Mouse (Mus musculus): ENCODE data around the gene Ptges2.

Ptges2 gene

DNA sequence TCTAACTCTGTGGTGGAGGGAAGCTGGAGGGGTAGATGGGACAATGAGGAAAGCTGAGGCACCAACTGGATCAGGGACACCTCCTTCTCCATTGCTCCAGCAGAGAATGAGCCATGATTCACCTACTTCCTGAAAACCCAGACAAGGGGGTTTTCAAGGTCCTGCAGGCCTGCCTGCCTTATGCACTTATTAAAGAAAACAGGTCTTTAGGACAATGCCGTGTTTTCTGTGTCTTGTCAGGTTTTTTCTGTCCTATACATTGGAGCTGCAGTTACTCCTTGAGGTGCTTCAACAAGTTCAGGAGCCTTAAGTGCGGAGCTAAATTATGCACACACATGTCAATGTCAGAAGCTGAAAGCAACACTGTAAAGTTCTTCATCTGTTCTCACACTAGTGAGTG is 45.9 kb downstream of the Ptges2 start:
- DNase-seq = no peak

- DNase-seq = no peak
Measured at GRCm38 (mm10) chr2:32445535-32445934, 49.8 kb downstream of the Ptges2 start.

DNA sequence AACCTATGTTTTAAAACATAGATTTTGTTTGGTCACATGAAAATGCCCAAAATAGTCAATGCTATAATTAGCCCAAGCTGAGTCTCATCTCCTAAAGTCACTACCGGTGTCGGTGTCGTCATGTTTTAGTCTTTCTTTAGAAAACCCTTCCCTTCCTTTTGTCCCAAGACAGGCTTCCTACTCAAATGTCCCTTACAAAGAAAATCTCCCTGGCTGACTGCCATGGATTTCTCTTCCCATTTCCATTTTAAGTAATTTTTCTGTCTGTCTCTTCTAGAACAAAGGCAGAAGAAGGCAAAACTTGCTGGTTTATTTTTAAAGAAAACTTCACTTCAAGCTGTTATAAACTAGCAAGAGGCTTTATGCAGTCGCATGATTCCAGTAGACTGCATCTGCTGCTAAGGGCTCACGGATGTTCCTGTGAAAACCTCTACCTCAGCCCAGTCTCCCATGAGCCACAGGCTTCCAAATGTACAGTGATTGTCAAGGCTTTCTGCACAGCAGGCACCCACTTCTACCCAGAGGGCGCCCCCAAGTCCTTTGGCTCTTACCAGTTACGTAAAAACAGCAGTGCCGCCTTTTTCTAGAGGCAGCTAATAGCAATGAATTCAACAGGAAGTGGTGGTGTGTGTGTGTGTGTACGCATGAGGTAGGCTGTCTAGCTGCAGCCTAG is 51.7 kb downstream of the Ptges2 start:
- peak; percentile 73 to 76 for DNase-seq

- DNase-seq = no peak
Measured at GRCm38 (mm10) chr2:32448480-32448879, 52.8 kb downstream of the Ptges2 start.

- DNase-seq = peak in 1 of 2 experiments; percentile 28
Measured at GRCm38 (mm10) chr2:32449761-32450754, 54.4 kb downstream of the Ptges2 start, which contains the start of gene Naif1. TSS of gene Naif1 (plus strand) at chr2:32450457.

GRCm38 (mm10) chr2:32450881-32451844 is 55.5 kb downstream of the Ptges2 start, which contains the start of gene Slc25a25:
TSS of gene Slc25a25 (minus strand) at chr2:32451445.
- DNase-seq = peak; percentile 96 to 97

- peak; percentile 99 for DNase-seq
Measured at GRCm38 (mm10) chr2:32451870-32452372, 56.2 kb downstream of the Ptges2 start.

DNA sequence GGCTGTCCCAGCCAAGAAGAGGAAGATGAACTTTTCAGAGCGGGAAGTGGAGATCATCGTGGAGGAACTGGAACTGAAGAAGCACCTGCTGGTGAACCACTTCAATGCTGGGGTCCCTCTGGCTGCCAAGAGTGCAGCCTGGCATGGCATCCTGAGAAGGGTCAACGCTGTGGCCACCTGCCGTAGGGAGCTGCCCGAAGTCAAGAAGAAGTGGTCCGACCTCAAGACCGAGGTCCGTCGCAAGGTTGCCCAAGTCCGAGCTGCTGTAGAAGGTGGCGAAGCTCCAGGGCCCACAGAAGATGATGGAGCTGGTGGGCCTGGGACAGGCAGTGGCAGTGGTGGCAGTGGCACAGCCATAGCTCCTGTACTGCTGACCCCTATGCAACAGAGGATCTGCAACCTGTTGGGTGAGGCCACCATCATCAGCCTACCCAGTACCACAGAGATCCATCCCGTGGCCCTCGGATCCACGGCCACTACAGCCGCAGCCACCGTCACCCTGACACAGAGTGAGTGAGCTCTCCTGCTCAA is 56.8 kb downstream of the Ptges2 start:
- DNase-seq = no peak

DNA sequence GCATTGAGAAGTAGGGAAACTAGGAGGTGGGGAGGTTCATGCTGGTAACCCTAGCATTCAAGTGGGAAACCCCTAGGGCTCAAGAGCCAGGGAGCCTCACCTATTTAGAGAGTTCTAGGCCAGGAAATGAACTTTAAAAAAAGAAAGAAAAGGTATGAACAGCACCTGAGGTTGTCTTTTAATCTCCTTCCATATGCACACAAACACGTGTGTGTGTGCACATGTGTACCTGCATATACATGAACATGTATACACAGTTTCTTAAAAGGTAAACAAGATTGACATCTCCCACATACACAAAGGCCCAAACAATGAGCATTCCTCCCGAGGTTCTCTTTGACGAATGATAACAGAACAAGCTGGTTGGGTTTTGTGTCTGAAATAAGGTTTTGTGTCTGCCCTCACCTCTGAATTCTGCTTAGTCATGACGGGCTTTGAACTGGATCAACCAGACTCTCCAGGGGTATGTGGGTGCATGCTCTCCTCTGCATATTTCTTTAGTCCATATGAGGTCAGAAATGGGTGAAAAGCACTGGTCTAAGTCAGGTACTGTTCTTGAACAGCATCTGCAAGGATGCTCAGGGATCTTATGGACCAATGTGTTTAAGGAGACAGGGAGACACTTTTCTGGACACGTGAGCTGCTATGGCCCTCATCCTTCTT is 58.1 kb downstream of the Ptges2 start:
- no peak for DNase-seq

- no peak for DNase-seq
Measured at GRCm38 (mm10) chr2:32454633-32455032, 58.9 kb downstream of the Ptges2 start.

DNA sequence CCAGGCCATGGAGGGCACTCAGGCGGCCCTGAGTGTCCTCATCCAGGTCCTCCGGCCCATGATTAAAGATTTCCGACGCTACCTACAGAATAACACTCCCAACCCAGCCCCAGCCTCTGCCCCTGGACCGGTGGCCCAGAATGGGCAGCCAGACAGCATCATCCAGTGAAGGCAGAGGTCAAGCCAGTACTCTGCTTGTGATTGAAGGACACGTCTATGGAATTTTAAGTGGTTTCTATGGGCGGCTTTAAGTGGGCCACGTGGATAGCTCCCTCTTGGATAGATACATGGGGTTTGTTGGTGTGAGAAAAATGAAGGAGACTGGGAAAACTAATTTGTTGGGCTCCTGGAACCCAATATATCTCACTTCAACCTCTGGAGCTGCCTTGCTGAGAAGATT is 59.4 kb downstream of the Ptges2 start:
- no peak for DNase-seq
